Mouse (Mus musculus) megakaryocyte-erythroid progenitor cell, adult 5-6 weeks (primary cell): ENCODE results near the gene Ms4a4b. TPM values are rescaled to one million over a fixed set of nuclear protein-coding genes. Genes with fewer than 3 reads are reported as not detected.
"Not testable (repeated sequence)": the region's sequence is repeated elsewhere in the genome, so short reads cannot be mapped to it uniquely, and the experiment has no call there.

Experiments used
- ATAC-seq: replicated peaks from 2 replicates; pipeline ENCODE4 v1.8.0; 2016; ENCODE audit warnings: mild to moderate bottlenecking, inconsistent platforms; ENCODE audit not compliant: severe bottlenecking, poor library complexity, low FRiP score, low TSS enrichment
- total RNA-seq, 2 experiments: library from RNA; stranded (forward) in 1 of 2; stranded (reverse) in 1 of 2; fragments of 200-1000, 215-1000 nt in 1 of 2; fragments of >200 nt in 1 of 2; fragmentation: Nextera tagmentation in 1 of 2; gene quantifications; 2 replicates each; pipeline ENCODE4 v1.2.3; 2014 to 2017

The Ms4a4b gene
- total RNA-seq (2014; fragmentation: Nextera tagmentation) (2.6 and 17.3 TPM in 2 replicates), total RNA-seq (2017) (14.1 TPM in 1 of 2 replicates, not detected in the other)

- no peak for ATAC-seq
These were observed at the start of gene Ms4a4b for GRCm38 (mm10) chr19:11443338-11443737. Gene Ms4a4b, plus strand, starts transcription at chr19:11443553.

- ATAC-seq = no peak
These were observed 47.6 kb upstream of the Ms4a4b start for GRCm38 (mm10) chr19:11395769-11396168.

GRCm38 (mm10) chr19:11404527-11404926 lies 38.8 kb upstream of the Ms4a4b start, which contains the start of gene Ms4a4c:
Gene Ms4a4c, plus strand, starts transcription at chr19:11404770.
- no peak for ATAC-seq

GRCm38 (mm10) chr19:11407428-11407827 lies 35.9 kb upstream of the Ms4a4b start:
- no peak for ATAC-seq

- no peak for ATAC-seq
These were observed 34.8 kb upstream of the Ms4a4b start for GRCm38 (mm10) chr19:11408591-11408990.

- no peak for ATAC-seq
These were observed 31.7 kb upstream of the Ms4a4b start for GRCm38 (mm10) chr19:11411640-11412039.

- ATAC-seq = no peak
These were observed 29.3 kb upstream of the Ms4a4b start for GRCm38 (mm10) chr19:11414084-11414483.

GRCm38 (mm10) chr19:11415581-11415980 lies 27.8 kb upstream of the Ms4a4b start:
- no peak for ATAC-seq

- not testable (repeated sequence) for ATAC-seq
These were observed 24.5 kb upstream of the Ms4a4b start for GRCm38 (mm10) chr19:11418865-11419264.

- not testable (repeated sequence) for ATAC-seq
These were observed 12.1 kb upstream of the Ms4a4b start for GRCm38 (mm10) chr19:11431209-11431608.

GRCm38 (mm10) chr19:11435058-11435834 lies 8.1 kb upstream of the Ms4a4b start:
- no peak for ATAC-seq

GRCm38 (mm10) chr19:11443964-11444363 lies 611 bp downstream of the Ms4a4b start:
- ATAC-seq = no peak

GRCm38 (mm10) chr19:11447238-11447637 lies 3.9 kb downstream of the Ms4a4b start:
- no peak for ATAC-seq

GRCm38 (mm10) chr19:11459041-11459440 lies 15.7 kb downstream of the Ms4a4b start:
- not testable (repeated sequence) for ATAC-seq

- not testable (repeated sequence) for ATAC-seq
These were observed 21.4 kb downstream of the Ms4a4b start for GRCm38 (mm10) chr19:11464795-11465194.

- no peak for ATAC-seq
These were observed 23.1 kb downstream of the Ms4a4b start for GRCm38 (mm10) chr19:11466471-11466870.

- not testable (repeated sequence) for ATAC-seq
These were observed 25.0 kb downstream of the Ms4a4b start for GRCm38 (mm10) chr19:11468361-11468760.

- not testable (repeated sequence) for ATAC-seq
These were observed 25.9 kb downstream of the Ms4a4b start, which contains the start of gene Ms4a6c for GRCm38 (mm10) chr19:11469215-11469614. Gene Ms4a6c, plus strand, starts transcription at chr19:11469366.

- no peak for ATAC-seq
These were observed 36.4 kb downstream of the Ms4a4b start for GRCm38 (mm10) chr19:11479714-11480113.

GRCm38 (mm10) chr19:11482684-11483083 lies 39.3 kb downstream of the Ms4a4b start:
- ATAC-seq = no peak

- no peak for ATAC-seq
These were observed 40.6 kb downstream of the Ms4a4b start for GRCm38 (mm10) chr19:11483941-11484340.
